Mouse (Mus musculus) ES-Bruce4 (cell line): ENCODE data around the gene Ralb. TPM values are rescaled to one million over a fixed set of nuclear protein-coding genes. Genes with fewer than 3 reads are reported as not detected.

ENCODE experiments used
- H3K27ac ChIP-seq: 2 replicates; pipeline ENCODE4 v1.5.1; 2012; ENCODE audit warnings: low read length, inconsistent platforms; ENCODE audit not compliant: insufficient read depth
- H3K27me3 ChIP-seq: 2 replicates; pipeline ENCODE4 v1.6.1; 2012; ENCODE audit warnings: mild to moderate bottlenecking, low read length, inconsistent platforms; ENCODE audit not compliant: control insufficient read depth, poor library complexity, insufficient read depth, severe bottlenecking
- H3K36me3 ChIP-seq: 2 replicates; pipeline ENCODE4 v1.6.1; 2012; ENCODE audit warnings: inconsistent platforms, mild to moderate bottlenecking, low read length, moderate library complexity; ENCODE audit not compliant: control insufficient read depth, poor library complexity, insufficient read depth, severe bottlenecking
- H3K4me1 ChIP-seq: one replicate; pipeline ENCODE4 v1.8.1; 2011; ENCODE audit warnings: low read length; ENCODE audit not compliant: control insufficient read depth, insufficient read depth
- H3K4me3 ChIP-seq: 2 replicates; pipeline ENCODE4 v1.5.1; 2011; ENCODE audit warnings: low read depth, mild to moderate bottlenecking, low read length
- H3K9ac ChIP-seq: 2 replicates; pipeline ENCODE4 v1.6.1; 2012; ENCODE audit warnings: low read depth, mild to moderate bottlenecking, inconsistent platforms; ENCODE audit not compliant: poor library complexity, severe bottlenecking
- H3K9me3 ChIP-seq: replicated peaks from 2 replicates; pipeline ENCODE4 v1.6.1; 2012; ENCODE audit warnings: mild to moderate bottlenecking, low read length, inconsistent platforms; ENCODE audit not compliant: control insufficient read depth, poor library complexity, insufficient read depth, severe bottlenecking
- CTCF ChIP-seq: IDR thresholded peaks from one replicate; pipeline ENCODE4 v1.8.1; 2011; ENCODE audit warnings: low read depth, low read length
- EP300 ChIP-seq: IDR thresholded peaks from 2 replicates; pipeline ENCODE4 v1.6.1; 2011; ENCODE audit warnings: low read depth, low read length; ENCODE audit not compliant: insufficient read depth
- POLR2A ChIP-seq: IDR thresholded peaks from one replicate; pipeline ENCODE4 v1.8.1; 2011; ENCODE audit warnings: low read length; ENCODE audit not compliant: insufficient read depth
- polyA plus RNA-seq: library from polyadenylated mRNA; stranded (reverse); fragments of >200 nt; gene quantifications from 2 replicates; pipeline ENCODE4 v1.2.4, GENCODE M21; 2011; ENCODE audit warnings: low read depth; ENCODE audit not compliant: missing spikeins, insufficient read depth, insufficient read length

The Ralb gene
- polyA plus RNA-seq, 1 experiment: 54.8 TPM

DNA sequence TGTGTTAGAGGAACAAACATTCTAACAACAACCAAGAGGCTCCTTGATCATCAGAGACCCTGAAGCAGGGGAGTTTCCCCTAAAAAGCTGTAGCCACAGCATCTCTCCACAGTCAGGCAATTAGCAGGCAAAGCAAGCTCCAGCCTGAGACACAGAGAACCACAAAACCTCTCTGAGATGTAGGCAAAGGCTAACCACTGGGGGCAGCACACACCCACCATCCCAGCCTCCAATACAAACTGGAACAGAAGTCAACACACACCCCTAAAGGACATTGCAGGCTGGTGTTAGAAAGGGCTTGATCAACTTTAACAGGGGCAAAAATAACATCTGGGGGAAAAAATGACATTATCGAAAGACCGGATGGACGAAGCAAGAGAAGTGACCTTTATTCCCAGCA is 20.1 kb downstream of the Ralb start:
- H3K4me1 ChIP-seq: peaks cover 9% of the 10 kb centered on the region
- H3K9me3 ChIP-seq: no peaks in the 10 kb centered on the region
- no peak overlapping the region for H3K4me3 ChIP-seq
- H3K9ac ChIP-seq: no peak overlapping the region
- no peaks in the 10 kb centered on the region for H3K36me3 ChIP-seq
- TF ChIP-seq CTCF (peak; percentile 69), POLR2A (no peak)
- H3K27ac ChIP-seq: no peak overlapping the region
- no peaks in the 10 kb centered on the region for H3K27me3 ChIP-seq

DNA sequence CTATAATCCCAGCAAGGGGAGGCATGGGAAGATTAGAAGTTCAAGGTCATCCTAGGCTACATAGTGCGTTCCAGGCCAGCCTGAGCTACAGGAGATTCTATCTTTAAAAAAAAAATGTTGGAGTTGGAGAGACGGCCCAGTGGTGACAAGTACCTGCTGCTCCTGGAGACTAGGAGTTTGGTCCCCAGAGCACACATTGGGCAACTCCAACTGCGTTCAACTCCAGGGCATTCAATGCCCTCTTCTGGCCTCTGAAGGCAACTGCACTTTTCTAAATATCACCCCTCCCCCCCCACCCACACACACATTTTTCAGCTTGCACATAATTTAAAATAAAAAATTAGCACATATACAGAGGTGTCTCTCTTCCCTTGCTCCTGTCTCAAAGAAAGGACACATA is 21.7 kb downstream of the Ralb start:
- peaks cover 9% of the 10 kb centered on the region for H3K4me1 ChIP-seq
- H3K36me3 ChIP-seq: no peaks in the 10 kb centered on the region
- no peaks in the 10 kb centered on the region for H3K9me3 ChIP-seq
- TF ChIP-seq EP300 (no peak), CTCF (peak; percentile 58), POLR2A (no peak)
- H3K9ac ChIP-seq: no peak overlapping the region
- H3K4me3 ChIP-seq: no peak overlapping the region
- H3K27me3 ChIP-seq: no peaks in the 10 kb centered on the region
- no peak overlapping the region for H3K27ac ChIP-seq

GRCm38 (mm10) chr1:119481205-119481932 is 23.2 kb downstream of the Ralb start:
- Histone ChIP-seq H3K27me3 (no peaks in the 10 kb centered on the region), H3K9me3 (no peaks in the 10 kb centered on the region), H3K9ac (no peak overlapping the region), H3K36me3 (no peaks in the 10 kb centered on the region), H3K4me3 (no peak overlapping the region), H3K4me1 (peaks cover 5% of the 10 kb centered on the region), H3K27ac (no peak overlapping the region)
- TF ChIP-seq POLR2A (no peak), EP300 (no peak), CTCF (peak; percentile 33)

- Histone ChIP-seq H3K9me3 (no peaks in the 10 kb centered on the region), H3K4me3 (no peak overlapping the region), H3K27me3 (no peaks in the 10 kb centered on the region), H3K9ac (no peak overlapping the region), H3K27ac (no peak overlapping the region), H3K36me3 (no peaks in the 10 kb centered on the region), H3K4me1 (no peaks in the 10 kb centered on the region)
- TF ChIP-seq POLR2A (no peak), EP300 (no peak), CTCF (no peak)
Observed at GRCm38 (mm10) chr1:119480678-119481077, 23.9 kb downstream of the Ralb start.

- Histone ChIP-seq H3K36me3 (no peaks in the 10 kb centered on the region), H3K27me3 (no peaks in the 10 kb centered on the region)
- TF ChIP-seq POLR2A: no peak
- TF ChIP-seq EP300: no peak
Observed at GRCm38 (mm10) chr1:119479641-119480040, 25.0 kb downstream of the Ralb start.

DNA sequence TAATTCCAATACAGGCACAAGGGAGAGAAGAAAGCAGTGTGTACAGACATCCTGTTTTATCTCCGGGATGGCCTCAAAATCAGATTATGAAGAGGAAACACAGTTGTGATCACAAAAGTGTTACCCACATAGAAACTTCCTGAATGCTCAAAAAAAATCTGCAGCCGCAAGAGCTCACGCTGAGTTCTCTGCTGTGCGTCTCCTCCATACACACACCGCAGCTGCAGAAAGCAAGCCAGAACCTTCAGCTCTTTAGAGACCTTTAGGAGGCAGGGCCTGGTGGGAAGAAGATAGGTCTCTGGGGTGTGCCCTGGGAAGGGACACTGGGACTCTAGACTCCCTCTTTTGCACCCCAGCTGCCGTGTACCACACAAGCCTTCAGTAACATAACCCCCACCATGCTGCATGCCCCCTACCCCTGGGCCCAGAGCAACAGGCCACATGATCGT is 27.7 kb downstream of the Ralb start:
- Histone ChIP-seq H3K36me3 (no peaks in the 10 kb centered on the region), H3K4me1 (no peaks in the 10 kb centered on the region)

More at GRCm38 (mm10) chr1:119479641-119480040, 25.0 kb downstream of the Ralb start:
- Histone ChIP-seq H3K27ac (no peak overlapping the region), H3K4me1 (no peaks in the 10 kb centered on the region), H3K9me3 (no peaks in the 10 kb centered on the region), H3K9ac (no peak overlapping the region), H3K4me3 (no peak overlapping the region)

More for the DNA sequence above, 27.7 kb downstream of the Ralb start:
- Histone ChIP-seq H3K9me3 (no peaks in the 10 kb centered on the region), H3K9ac (no peak overlapping the region), H3K27ac (no peak overlapping the region), H3K4me3 (no peak overlapping the region), H3K27me3 (no peaks in the 10 kb centered on the region)
- TF ChIP-seq POLR2A (no peak), EP300 (no peak), CTCF (no peak)
